Mouse (Mus musculus): ENCODE data around the gene Haao. TPM values are rescaled to one million over a fixed set of nuclear protein-coding genes. Genes with fewer than 3 reads are reported as not detected.

Gene Haao
- polyA plus RNA-seq, 1 experiment from 2014 or later = 0.23 TPM

DNA sequence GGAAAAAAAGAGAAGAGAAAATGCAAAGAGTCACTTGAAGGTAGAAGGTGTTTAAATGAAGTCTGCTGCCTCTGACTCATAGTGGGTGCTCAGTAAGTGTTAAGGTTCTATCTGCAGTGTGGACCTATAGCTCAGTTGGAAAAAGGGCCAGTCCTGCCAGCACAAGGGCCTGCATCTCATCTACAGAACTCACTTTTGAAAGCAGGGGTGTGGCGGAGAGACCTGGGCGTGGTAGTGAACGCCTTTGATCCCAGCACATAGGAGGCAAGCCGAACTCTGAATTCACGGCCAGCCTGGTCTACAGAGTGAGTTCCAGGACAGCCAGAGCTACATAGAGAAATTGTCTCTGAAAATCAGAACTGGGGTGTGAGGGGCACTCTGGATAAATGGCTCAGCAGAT, 37.5 kb downstream of the Haao start:
- Histone ChIP-seq H3K4me3 (no peak overlapping the region), H3K27me3 (replicated peaks) (no peaks in the 10 kb centered on the region), H3K4me2 (no peak overlapping the region), H3K9me3 (replicated peaks) (no peaks in the 10 kb centered on the region), H3K9ac (no peak overlapping the region), H3K36me3 (peaks cover 38% of the 10 kb centered on the region), H3K27ac (ENCODE audit: poor library complexity, severe bottlenecking) (no peak overlapping the region), H3K4me1 (replicated peaks) (0 out of 2 replicates have a peak, but pooled peaks cover 3% of the 10 kb centered on the region)
- peak; percentile 12; the same call in 1 of the 2 replicates for ATAC-seq (ENCODE audit: insufficient number of reproducible peaks, low FRiP score)
- WGBS = 82% methylated on average over 5 of the region's 5 CpGs

DNA sequence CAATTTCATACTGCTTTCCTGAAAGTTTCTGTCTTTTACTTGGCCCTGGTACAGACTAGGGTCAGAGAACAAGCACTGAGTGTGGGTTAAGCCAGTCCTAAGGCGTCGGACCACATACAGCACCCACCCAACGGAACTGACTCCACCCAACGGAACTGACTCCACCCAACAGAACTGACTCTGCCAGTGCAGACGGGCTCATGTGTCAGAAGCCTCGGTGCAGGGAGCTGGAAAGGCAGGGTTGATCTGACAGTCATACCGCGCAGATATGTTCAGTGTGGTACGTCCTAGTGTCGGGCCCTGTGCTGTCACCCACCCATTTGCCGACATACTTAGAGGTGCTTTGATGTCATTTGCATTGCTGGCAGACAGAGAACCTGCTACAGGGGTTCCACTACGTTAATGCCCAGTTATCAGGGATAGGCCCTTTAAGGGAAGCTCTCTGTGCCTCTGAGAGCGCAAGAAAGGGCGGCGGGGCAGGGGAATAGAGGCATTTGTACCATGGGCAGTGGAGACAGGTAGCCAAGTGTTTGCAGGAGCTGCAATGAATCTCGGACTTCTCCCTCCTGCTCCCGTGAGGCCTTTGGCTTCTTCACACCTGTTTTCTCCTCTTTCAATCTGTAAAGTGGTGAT, 38.5 kb downstream of the Haao start:
- H3K27me3 ChIP-seq (replicated peaks) = no peaks in the 10 kb centered on the region
- peak; percentile 78 for ATAC-seq (ENCODE audit: insufficient number of reproducible peaks, low FRiP score)
- H3K4me3 ChIP-seq = no peak overlapping the region
- H3K36me3 ChIP-seq = peaks cover 41% of the 10 kb centered on the region
- H3K9me3 ChIP-seq (replicated peaks) = no peaks in the 10 kb centered on the region
- peaks cover 7% of the 10 kb centered on the region for H3K4me1 ChIP-seq (replicated peaks)
- H3K4me2 ChIP-seq = no peak overlapping the region
- no peak overlapping the region for H3K9ac ChIP-seq
- 83% methylated on average over 17 of the region's 17 CpGs for WGBS
- no peak overlapping the region for H3K27ac ChIP-seq (ENCODE audit: poor library complexity, severe bottlenecking)

DNA sequence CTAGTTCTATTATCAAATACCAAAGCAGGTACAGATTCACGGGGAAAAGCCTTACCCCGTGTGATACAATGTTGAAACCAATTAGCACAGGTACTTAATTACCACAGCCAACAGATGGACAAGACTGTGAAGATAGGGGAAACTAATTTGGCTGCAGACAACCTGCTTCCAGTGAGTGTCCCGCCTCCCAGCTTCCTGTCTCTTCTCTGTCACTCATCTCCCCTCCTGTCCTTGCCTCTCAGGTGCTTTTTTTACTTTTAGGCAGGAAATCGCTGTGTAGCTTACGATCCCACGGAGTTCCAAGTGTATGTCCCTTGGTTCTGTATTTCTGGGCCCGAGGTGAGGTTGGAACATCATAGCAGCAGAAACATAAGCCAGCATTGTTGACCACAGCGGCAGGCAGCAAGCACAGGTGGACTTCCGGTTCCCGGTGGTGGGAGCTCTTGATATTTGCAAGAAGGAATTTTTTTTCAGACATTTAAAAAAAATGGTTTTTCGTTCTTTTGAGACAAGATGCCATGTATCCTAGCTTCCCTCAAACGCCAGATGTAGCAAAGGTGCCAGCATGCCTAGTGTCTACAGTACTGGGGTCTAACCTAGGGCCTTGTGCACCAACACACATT, 39.2 kb downstream of the Haao start:
- Histone ChIP-seq H3K9me3 (replicated peaks) (no peaks in the 10 kb centered on the region), H3K9ac (no peak overlapping the region), H3K4me1 (replicated peaks) (peaks cover 14% of the 10 kb centered on the region), H3K4me3 (no peak overlapping the region), H3K4me2 (no peak overlapping the region), H3K27me3 (replicated peaks) (no peaks in the 10 kb centered on the region), H3K36me3 (peaks cover 46% of the 10 kb centered on the region), H3K27ac (ENCODE audit: poor library complexity, severe bottlenecking) (no peak overlapping the region)
- no peak for ATAC-seq (ENCODE audit: insufficient number of reproducible peaks, low FRiP score)
- 87% methylated on average over 12 of the region's 12 CpGs for WGBS

- H3K36me3 ChIP-seq = peaks cover 46% of the 10 kb centered on the region
- WGBS = 74% methylated on average over 11 of the region's 11 CpGs
- H3K9ac ChIP-seq = no peak overlapping the region
- no peak overlapping the region for H3K27ac ChIP-seq (ENCODE audit: poor library complexity, severe bottlenecking)
- no peak overlapping the region for H3K4me2 ChIP-seq
- no peak overlapping the region for H3K4me3 ChIP-seq
- H3K4me1 ChIP-seq (replicated peaks) = peaks cover 18% of the 10 kb centered on the region
- ATAC-seq (ENCODE audit: insufficient number of reproducible peaks, low FRiP score) = no peak
- no peaks in the 10 kb centered on the region for H3K27me3 ChIP-seq (replicated peaks)
- H3K9me3 ChIP-seq (replicated peaks) = no peaks in the 10 kb centered on the region
Measured at GRCm38 (mm10) chr17:83807778-83808398, 39.9 kb downstream of the Haao start.

- H3K27ac ChIP-seq (ENCODE audit: poor library complexity, severe bottlenecking) = no peak overlapping the region
- no peaks in the 10 kb centered on the region for H3K27me3 ChIP-seq (replicated peaks)
- no peak overlapping the region for H3K4me3 ChIP-seq
- peaks cover 45% of the 10 kb centered on the region for H3K36me3 ChIP-seq
- no peaks in the 10 kb centered on the region for H3K9me3 ChIP-seq (replicated peaks)
- H3K9ac ChIP-seq = no peak overlapping the region
- 42% methylated on average over 7 of the region's 7 CpGs for WGBS
- no peak for ATAC-seq (ENCODE audit: insufficient number of reproducible peaks, low FRiP score)
- H3K4me2 ChIP-seq = no peak overlapping the region
- peaks cover 18% of the 10 kb centered on the region for H3K4me1 ChIP-seq (replicated peaks)
Measured at GRCm38 (mm10) chr17:83807345-83807744, 40.4 kb downstream of the Haao start.

- H3K36me3 ChIP-seq = peaks cover 37% of the 10 kb centered on the region
- no peak overlapping the region for H3K4me3 ChIP-seq
- no peaks in the 10 kb centered on the region for H3K27me3 ChIP-seq (replicated peaks)
- H3K4me2 ChIP-seq = no peak overlapping the region
- H3K9ac ChIP-seq = no peak overlapping the region
- H3K9me3 ChIP-seq (replicated peaks) = no peaks in the 10 kb centered on the region
- H3K27ac ChIP-seq (ENCODE audit: poor library complexity, severe bottlenecking) = no peak overlapping the region
- no peak for ATAC-seq (ENCODE audit: insufficient number of reproducible peaks, low FRiP score)
- peaks cover 18% of the 10 kb centered on the region for H3K4me1 ChIP-seq (replicated peaks)
- 93% methylated on average over 9 of the region's 9 CpGs for WGBS
Measured at GRCm38 (mm10) chr17:83805078-83805477, 42.7 kb downstream of the Haao start.

DNA sequence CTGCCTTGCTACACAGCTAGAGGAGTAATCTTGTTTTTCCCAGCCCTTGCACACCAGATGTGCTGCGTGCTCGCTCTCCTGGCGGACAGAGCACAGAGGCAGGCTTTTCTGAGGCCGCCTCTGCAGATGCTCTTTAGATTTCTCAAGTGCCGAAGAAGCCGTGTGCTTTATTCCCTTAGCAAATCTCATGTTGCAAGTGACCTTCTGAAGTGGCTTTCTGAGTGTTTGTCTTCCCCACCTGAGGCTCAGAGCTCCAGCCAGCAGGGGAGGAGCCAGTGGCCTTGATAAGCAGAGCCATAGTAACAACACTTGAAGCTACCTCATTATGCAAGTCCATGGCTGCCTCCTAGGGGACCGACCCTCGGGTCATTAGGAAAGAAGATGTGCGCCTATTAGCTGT, 43.8 kb downstream of the Haao start:
- peaks cover 37% of the 10 kb centered on the region for H3K36me3 ChIP-seq
- H3K4me3 ChIP-seq = no peak overlapping the region
- peak overlapping the region; percentile 12 for H3K4me2 ChIP-seq
- ATAC-seq (ENCODE audit: insufficient number of reproducible peaks, low FRiP score) = no peak; the same call in 1 of the 2 replicates
- no peak overlapping the region for H3K9ac ChIP-seq
- H3K9me3 ChIP-seq (replicated peaks) = no peaks in the 10 kb centered on the region
- 39% methylated on average over 9 of the region's 9 CpGs for WGBS
- no peak overlapping the region for H3K27ac ChIP-seq (ENCODE audit: poor library complexity, severe bottlenecking)
- peaks cover 18% of the 10 kb centered on the region for H3K4me1 ChIP-seq (replicated peaks)
- H3K27me3 ChIP-seq (replicated peaks) = no peaks in the 10 kb centered on the region

DNA sequence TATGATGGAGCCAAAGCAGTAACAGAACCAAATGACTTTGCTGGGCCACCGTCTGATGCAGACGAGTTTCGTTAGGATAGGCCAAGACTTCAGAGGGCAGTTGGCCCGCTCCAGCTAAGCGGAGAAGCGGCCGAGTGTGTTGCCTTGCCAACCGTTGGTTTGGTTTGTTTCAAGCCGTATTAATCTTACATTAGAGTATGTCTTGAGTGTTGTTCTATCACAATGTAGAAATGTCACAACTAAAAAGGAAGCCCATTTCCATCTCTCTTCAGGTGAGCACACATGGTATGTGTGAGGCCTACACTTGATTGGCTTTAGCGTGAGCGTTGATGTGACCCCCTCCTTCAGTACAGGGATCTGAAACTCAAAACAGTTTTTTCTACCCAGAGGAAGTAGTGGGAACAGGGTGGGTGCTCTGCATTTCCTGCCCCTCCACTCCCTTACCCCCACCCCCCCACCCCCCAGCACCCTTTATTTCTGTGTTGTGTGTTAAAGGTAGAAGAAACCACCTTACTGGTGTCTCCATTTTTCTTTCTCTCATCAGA, 48.2 kb downstream of the Haao start:
- Histone ChIP-seq H3K36me3 (peaks cover 15% of the 10 kb centered on the region), H3K4me2 (no peak overlapping the region)
- WGBS = 91% methylated on average over 11 of the region's 11 CpGs

DNA sequence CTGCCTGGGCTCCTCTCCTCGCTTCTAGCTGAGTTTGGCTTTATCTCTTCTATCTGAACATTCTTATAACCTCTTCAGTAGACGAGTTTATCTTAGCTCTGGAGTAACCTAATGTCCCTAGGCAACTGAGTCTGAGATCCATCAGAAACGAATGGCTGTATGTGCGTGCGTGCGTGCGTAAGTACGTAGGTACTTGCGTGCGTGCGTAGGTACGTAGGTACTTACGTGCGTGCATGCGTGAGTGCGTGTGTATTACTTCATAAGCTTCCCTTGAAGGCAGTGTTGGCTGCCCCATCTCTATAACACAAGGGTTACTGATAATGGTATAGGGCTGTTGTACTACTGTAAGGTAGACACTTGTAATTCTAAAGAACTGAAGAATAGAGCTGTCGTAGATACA, 52.6 kb downstream of the Haao start:
- H3K27ac ChIP-seq (ENCODE audit: poor library complexity, severe bottlenecking) = no peak overlapping the region
- ATAC-seq (ENCODE audit: insufficient number of reproducible peaks, low FRiP score) = no peak
- no peak overlapping the region for H3K4me2 ChIP-seq
- H3K36me3 ChIP-seq = peaks cover 25% of the 10 kb centered on the region
- 0 out of 2 replicates have a peak, but pooled peaks cover 2% of the 10 kb centered on the region for H3K4me1 ChIP-seq (replicated peaks)
- H3K4me3 ChIP-seq = no peak overlapping the region
- no peaks in the 10 kb centered on the region for H3K9me3 ChIP-seq (replicated peaks)
- H3K27me3 ChIP-seq (replicated peaks) = no peaks in the 10 kb centered on the region
- 86% methylated on average over 17 of the region's 17 CpGs for WGBS
- no peak overlapping the region for H3K9ac ChIP-seq

More for the DNA sequence above, 48.2 kb downstream of the Haao start:
- ATAC-seq (ENCODE audit: insufficient number of reproducible peaks, low FRiP score) = no peak
- H3K9ac ChIP-seq = no peak overlapping the region
- no peaks in the 10 kb centered on the region for H3K9me3 ChIP-seq (replicated peaks)
- H3K4me3 ChIP-seq = no peak overlapping the region
- H3K4me1 ChIP-seq (replicated peaks) = peaks cover 16% of the 10 kb centered on the region
- H3K27me3 ChIP-seq (replicated peaks) = no peaks in the 10 kb centered on the region
- H3K27ac ChIP-seq (ENCODE audit: poor library complexity, severe bottlenecking) = no peak overlapping the region

DNA sequence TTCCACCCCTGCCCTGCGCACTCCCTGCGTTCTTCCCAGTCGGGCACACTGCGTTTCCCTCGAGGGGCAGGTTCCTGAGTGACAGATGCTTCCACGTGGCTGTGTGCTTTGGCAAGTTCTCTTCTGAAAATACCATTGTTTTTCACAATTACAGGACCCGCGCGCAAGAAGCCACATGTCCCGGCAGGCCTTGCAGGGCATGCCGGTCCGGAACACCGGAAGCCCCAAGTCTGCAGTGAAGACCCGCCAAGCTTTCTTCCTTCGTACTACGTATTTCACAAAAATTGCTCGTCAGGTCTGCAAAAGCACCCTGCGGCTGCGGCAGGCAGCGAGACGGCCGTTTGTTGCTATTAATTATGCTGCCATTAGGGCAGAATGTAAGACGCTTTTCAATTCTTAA, 55.4 kb downstream of the Haao start:
- 84% methylated on average over 23 of the region's 23 CpGs for WGBS
- Histone ChIP-seq H3K9ac (no peak overlapping the region), H3K9me3 (replicated peaks) (no peaks in the 10 kb centered on the region), H3K4me2 (no peak overlapping the region), H3K4me3 (no peak overlapping the region), H3K36me3 (peaks cover 41% of the 10 kb centered on the region), H3K4me1 (replicated peaks) (0 out of 2 replicates have a peak, but pooled peaks cover 2% of the 10 kb centered on the region), H3K27ac (ENCODE audit: poor library complexity, severe bottlenecking) (no peak overlapping the region), H3K27me3 (replicated peaks) (no peaks in the 10 kb centered on the region)
- ATAC-seq (ENCODE audit: insufficient number of reproducible peaks, low FRiP score) = no peak

- no peaks in the 10 kb centered on the region for H3K9me3 ChIP-seq (replicated peaks)
- H3K27ac ChIP-seq (ENCODE audit: poor library complexity, severe bottlenecking) = no peak overlapping the region
- ATAC-seq (ENCODE audit: insufficient number of reproducible peaks, low FRiP score) = no peak
- no peak overlapping the region for H3K4me3 ChIP-seq
- WGBS = 85% methylated on average over 5 of the region's 5 CpGs
- peaks cover 48% of the 10 kb centered on the region for H3K36me3 ChIP-seq
- no peak overlapping the region for H3K9ac ChIP-seq
- 0 out of 2 replicates have a peak, but pooled peaks cover 2% of the 10 kb centered on the region for H3K4me1 ChIP-seq (replicated peaks)
- no peaks in the 10 kb centered on the region for H3K27me3 ChIP-seq (replicated peaks)
- H3K4me2 ChIP-seq = no peak overlapping the region
Measured at GRCm38 (mm10) chr17:83790158-83790557, 57.6 kb downstream of the Haao start.

Data from heart, embryonic 12.5 days (tissue).